Mouse (Mus musculus) layer of hippocampus, postnatal 36 days (tissue): ENCODE data around the gene Gstm3. TPM values are rescaled to one million over a fixed set of nuclear protein-coding genes. Genes with fewer than 3 reads are reported as not detected.
A peak's percentile ranks its signal among the peaks of the same experiment; 100 is the strongest.

Experiments
- DNase-seq, 2 experiments: peaks; one replicate each; pipeline ENCODE4 v3.0.0; 2022
- total RNA-seq, 2 experiments: library from RNA; stranded (reverse); gene quantifications; 2 replicates each; pipeline ENCODE4 v1.2.3; 2021

The Gstm3 gene
- total RNA-seq, 2 experiments from 2014 or later = not detected

DNA sequence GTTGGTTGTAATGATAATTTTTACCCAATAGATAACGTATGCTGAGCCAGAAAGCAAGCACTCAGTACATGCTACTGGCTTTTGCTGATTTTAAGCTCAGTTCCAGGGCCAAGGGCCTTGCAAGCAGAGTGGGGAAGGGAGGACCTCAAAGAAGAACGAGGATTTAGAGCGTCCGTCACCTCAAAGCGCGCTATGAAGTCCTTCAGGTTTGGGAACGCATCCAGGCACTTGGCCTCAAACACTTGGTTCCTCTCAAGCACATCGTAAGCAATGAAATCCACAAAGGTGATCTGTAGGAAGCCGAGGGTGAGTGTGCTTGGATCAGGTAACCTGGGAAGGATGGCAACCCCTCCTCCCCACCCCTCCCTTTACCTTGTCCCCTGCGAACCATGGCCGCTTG, 40.4 kb downstream of the Gstm3 start:
- no peak for DNase-seq

- DNase-seq = no peak
Measured at GRCm38 (mm10) chr3:107927841-107928240, 41.2 kb downstream of the Gstm3 start.

GRCm38 (mm10) chr3:107925335-107925734, 43.7 kb downstream of the Gstm3 start:
- DNase-seq = no peak

- DNase-seq = no peak
Measured at GRCm38 (mm10) chr3:107920348-107920747, 48.7 kb downstream of the Gstm3 start.

- peak in 1 of 2 experiments; percentile 56 for DNase-seq
Measured at GRCm38 (mm10) chr3:107917783-107918408, 51.2 kb downstream of the Gstm3 start.

DNA sequence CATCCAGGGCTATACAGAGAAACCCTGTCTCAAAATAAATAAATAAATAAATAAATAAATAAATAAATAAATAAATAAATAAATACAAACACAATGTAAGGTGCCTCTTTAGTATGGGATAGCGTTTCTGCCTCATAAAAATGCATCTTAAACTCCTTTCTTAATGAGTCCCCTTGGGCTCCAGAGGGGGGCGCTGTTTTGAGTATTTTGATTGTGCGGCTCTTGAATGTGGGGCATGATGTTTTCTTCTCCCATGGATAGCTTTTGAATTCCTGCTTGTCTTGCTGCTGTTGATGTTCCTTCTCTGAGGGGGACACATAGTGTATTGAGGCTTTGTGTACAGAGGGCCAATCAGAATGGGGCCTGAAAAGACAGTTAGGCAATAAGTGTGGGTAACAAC, 52.0 kb downstream of the Gstm3 start:
- no peak for DNase-seq

- DNase-seq = no peak
Measured at GRCm38 (mm10) chr3:107916674-107917073, 52.4 kb downstream of the Gstm3 start.

Other genes starting within 250 kb of the Gstm3 start
- 10 to 100 TPM; 19.0 to 20.1 TPM for gene Csf1, start 208.8 kb downstream of the Gstm3 start, total RNA-seq
- not detected for gene Eps8l3, start 92.1 kb downstream of the Gstm3 start, total RNA-seq
- 100 to 1,000 TPM; 258 to 289 TPM for gene Gstm5, start 73.5 kb downstream of the Gstm3 start, total RNA-seq
- gene Gstm7, start 37.5 kb downstream of the Gstm3 start, total RNA-seq = 100 to 1,000 TPM; 161 to 173 TPM
- gene Gstm6, start 25.5 kb downstream of the Gstm3 start, total RNA-seq = 10 to 100 TPM; 15.0 to 16.0 TPM
- gene Gstm2, start 17.2 kb upstream of the Gstm3 start, total RNA-seq = 1 to 10 TPM; 3.1 to 3.6 TPM
- 100 to 1,000 TPM; 311 to 336 TPM for gene Gstm1, start 48.7 kb upstream of the Gstm3 start, total RNA-seq
- gene Gstm4, start 75.6 kb upstream of the Gstm3 start, total RNA-seq = 10 to 100 TPM; 11.3 to 12.4 TPM
- 10 to 100 TPM; 74.2 to 76.2 TPM for gene Ampd2, start 117.4 kb upstream of the Gstm3 start, total RNA-seq
- gene Gnat2, start 123.5 kb upstream of the Gstm3 start, total RNA-seq = not detected
- 10 to 100 TPM; 32.4 to 32.9 TPM for gene Gnai3, start 176.9 kb upstream of the Gstm3 start, total RNA-seq
- 10 to 100 TPM; 15.6 to 15.9 TPM for gene Gpr61, start 185.6 kb upstream of the Gstm3 start, total RNA-seq
- 10 to 100 TPM; 65.0 to 69.0 TPM for gene Amigo1, start 217.1 kb upstream of the Gstm3 start, total RNA-seq
- gene Cyb561d1, start 231.9 kb upstream of the Gstm3 start, total RNA-seq = 10 to 100 TPM; 16.4 to 16.5 TPM
- gene Atxn7l2, start 241.7 kb upstream of the Gstm3 start, total RNA-seq = 10 to 100 TPM; 25.7 to 28.9 TPM